Mouse (Mus musculus) brain, embryonic 14.5 days (tissue): ENCODE data around the gene Ppp1r12a. TPM values are rescaled to one million over a fixed set of nuclear protein-coding genes. Genes with fewer than 3 reads are reported as not detected.

Experiments
- DNase-seq: peaks from one replicate; pipeline ENCODE4 v3.0.0-alpha.2; 2011; ENCODE audit warnings: low read depth
- CTCF ChIP-seq: fragments of 200-500 bp; IDR thresholded peaks from 2 replicates; pipeline ENCODE4 v1.5.1; 2012; ENCODE audit warnings: inconsistent platforms, mild to moderate bottlenecking, moderate library complexity, borderline replicate concordance; ENCODE audit not compliant: insufficient read depth, insufficient read length; ENCODE audit errors: extremely low read depth
- POLR2A ChIP-seq: fragments of 200-500 bp; IDR thresholded peaks from 2 replicates; pipeline ENCODE4 v1.6.1; 2012; ENCODE audit warnings: mild to moderate bottlenecking, inconsistent platforms, borderline replicate concordance; ENCODE audit not compliant: poor library complexity, insufficient read depth, insufficient read length, severe bottlenecking; ENCODE audit errors: extremely low read depth
- polyA plus RNA-seq: library from polyadenylated mRNA; depleted of rRNA; stranded (reverse); fragments of >200 nt; gene quantifications from 2 replicates; pipeline ENCODE4 v1.2.3, GENCODE M21; 2012

Gene Ppp1r12a
- polyA plus RNA-seq, 1 experiment: 66.0 TPM

DNA sequence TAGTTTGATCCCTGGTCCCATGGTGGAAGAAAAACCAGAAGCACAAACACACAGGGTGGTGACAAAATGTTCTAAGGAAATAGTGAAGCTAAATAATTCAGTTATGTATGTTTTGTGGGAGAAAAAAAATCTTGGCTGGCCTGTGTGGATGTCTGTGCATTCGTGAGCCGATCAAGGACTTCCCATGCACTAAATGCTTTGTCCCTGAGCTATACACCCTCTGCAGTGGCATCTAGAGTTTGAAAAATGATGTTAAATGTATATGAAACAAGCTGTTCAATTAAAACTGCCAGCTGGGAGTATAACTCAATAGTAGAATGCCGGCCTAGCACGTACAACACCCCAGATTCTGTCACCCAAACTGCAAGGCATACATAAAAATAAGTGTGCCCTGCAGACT, 121.8 kb downstream of the Ppp1r12a start:
- DNase-seq: no peak
- TF ChIP-seq POLR2A (no peak), CTCF (no peak)

GRCm38 (mm10) chr10:108284445-108284844, 122.5 kb downstream of the Ppp1r12a start:
- TF ChIP-seq CTCF: no peak
- TF ChIP-seq POLR2A: no peak
- no peak for DNase-seq

- no peak for TF ChIP-seq CTCF
- no peak for TF ChIP-seq POLR2A
Observed at GRCm38 (mm10) chr10:108284977-108285376, 123.0 kb downstream of the Ppp1r12a start.

GRCm38 (mm10) chr10:108286658-108287437, 124.9 kb downstream of the Ppp1r12a start:
- DNase-seq: no peak

More at GRCm38 (mm10) chr10:108284977-108285376, 123.0 kb downstream of the Ppp1r12a start:
- peak; percentile 54 for DNase-seq

GRCm38 (mm10) chr10:108287438-108287801, 125.4 kb downstream of the Ppp1r12a start:
- TF ChIP-seq CTCF (no peak), POLR2A (no peak)
- DNase-seq: no peak

More at GRCm38 (mm10) chr10:108286658-108287437, 124.9 kb downstream of the Ppp1r12a start:
- TF ChIP-seq POLR2A (no peak), CTCF (no peak)

DNA sequence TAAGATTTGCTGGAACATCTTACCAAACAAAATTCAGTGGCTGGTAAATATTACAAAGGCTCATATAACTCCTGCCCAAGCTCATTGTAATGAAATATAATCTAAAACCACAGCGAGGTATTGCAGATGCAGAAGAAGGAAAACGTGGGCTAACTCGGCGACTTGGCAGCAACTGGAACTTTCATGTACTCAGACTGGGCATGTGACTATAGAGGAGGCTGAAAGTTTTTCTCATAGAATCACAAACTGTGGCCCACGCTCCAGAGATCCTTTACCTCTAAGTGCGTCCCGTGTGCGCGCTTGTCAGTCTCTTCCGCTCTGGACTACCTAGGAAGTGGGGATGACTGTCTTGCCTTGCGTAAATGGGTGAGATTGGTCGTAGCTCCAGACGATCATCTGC, 128.1 kb downstream of the Ppp1r12a start:
- TF ChIP-seq POLR2A (no peak), CTCF (no peak)
- DNase-seq: no peak

DNA sequence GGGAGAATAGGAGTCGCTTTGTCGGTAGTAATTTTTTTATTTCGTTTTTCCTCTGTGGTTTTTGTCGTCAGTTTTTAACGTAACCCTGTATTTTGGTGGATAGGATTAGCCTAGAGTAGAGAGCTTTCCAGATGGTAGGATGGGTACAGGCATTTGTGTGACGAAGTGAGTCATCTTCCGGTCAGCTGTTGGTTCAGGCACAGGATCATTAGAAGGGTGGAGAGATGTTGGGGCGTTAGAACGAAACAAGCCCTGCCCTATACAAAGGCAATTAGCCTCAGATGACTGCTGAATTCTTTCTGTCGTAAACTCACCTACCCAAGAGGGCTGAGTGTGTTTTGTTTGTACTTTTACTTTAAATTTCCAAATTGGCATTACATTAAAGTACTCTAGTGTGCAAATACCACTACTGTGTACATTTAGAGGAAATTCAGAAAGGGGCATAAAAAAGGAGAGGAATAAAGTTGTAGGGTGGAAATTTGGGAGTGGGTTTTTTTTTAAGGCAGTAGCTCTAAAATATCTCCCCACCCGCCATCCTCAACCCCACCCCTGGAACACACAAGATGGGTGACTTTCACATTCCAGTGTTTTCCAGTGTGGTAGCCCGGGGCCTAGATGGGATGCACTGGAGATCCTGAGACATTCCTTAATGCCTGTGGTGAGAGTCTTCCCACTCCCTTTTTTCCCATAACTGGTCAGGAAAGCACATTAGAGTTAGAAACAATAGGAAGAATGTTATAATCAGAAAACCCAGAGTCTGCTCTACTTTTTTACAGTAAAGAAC, 129.9 kb downstream of the Ppp1r12a start:
- TF ChIP-seq POLR2A: no peak
- TF ChIP-seq CTCF: no peak
- no peak for DNase-seq

DNA sequence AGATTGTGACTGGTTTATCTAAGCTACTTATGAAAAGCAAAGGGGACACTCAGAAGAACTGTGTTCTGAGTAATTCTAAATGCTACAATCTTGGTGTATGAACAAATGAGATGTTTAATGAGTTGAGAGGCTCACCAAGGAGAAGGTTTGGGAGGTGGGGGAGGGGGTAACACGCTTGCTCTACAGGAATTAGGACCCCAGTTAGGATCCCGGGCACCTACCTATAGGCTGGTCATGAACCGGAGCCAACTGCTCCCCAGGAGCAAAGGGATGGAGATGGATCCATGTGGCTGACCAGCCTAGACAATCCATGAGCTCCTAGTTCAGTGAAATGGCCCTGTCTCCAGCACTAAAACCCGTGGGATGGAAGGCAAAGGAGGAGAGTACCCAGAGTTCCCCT, 130.7 kb downstream of the Ppp1r12a start:
- TF ChIP-seq POLR2A (no peak), CTCF (no peak)
- no peak for DNase-seq

DNA sequence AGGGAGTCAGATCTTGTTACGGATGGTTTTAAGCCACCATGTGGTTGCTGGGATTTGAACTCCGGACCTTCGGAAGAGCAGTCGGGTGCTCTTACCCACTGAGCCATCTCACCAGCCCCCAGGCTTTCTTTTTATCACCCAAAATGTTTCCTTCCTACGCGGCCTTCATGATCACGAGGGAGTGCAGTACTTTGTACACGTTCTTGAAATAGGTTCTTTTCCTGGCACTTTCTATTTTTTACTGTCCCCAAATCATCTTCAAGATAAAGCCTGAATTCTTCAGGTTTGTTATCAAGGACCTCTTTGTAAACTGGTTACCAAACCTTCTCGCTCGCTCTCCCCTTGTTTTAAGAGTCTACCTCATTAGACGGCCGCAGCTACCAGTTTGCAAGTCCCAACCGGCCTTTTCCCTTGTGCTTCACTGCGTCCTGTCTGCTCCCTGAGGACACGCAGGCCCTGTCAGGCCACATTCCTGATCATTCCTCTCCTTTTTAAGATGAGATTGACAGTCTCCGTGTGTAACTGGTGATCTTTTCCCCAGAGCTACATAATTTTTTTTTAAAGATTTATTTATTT, 131.7 kb downstream of the Ppp1r12a start:
- TF ChIP-seq CTCF (no peak), POLR2A (no peak)
- no peak for DNase-seq

DNA sequence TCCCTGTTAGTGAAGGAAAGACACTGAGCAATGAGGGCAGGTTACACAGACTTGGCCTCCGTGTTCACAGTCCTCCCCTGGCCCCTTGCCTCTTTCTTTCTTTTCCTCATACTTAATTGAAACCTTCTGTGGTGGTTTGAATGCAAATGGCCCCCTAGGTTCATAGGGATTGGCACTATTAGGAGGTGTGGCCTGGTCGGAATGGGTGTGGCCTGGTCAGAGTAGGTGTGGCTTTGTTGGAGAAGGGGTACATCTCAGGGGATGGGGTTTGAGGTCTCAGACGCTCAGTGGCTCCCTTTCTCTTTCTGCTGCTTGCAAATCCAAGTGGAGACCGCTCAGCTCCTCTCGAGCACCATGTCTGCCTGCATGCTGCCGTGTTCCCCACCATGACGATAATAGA, 132.8 kb downstream of the Ppp1r12a start:
- TF ChIP-seq CTCF (no peak), POLR2A (no peak)

DNA sequence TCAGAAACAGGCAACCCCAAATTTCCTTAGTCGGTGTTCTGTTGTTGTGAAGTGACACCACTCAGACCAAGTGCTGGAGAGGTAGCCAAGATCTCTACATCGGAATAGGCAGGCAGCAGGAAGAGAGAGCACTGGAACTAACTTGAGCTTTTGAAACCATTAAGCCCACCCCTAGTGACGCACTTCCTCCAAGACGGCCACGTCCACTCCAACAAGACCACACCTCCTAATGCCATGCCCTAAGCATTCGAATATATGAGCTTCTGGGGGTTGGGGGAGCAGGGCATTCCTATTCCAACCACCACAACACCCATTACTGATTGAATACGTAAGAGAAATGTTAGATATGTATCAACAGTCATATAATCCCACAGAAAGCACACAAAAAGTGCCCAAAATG, 134.5 kb downstream of the Ppp1r12a start:
- no peak for DNase-seq
- TF ChIP-seq POLR2A: no peak
- no peak for TF ChIP-seq CTCF

More for the DNA sequence above, 132.8 kb downstream of the Ppp1r12a start:
- DNase-seq: no peak

DNA sequence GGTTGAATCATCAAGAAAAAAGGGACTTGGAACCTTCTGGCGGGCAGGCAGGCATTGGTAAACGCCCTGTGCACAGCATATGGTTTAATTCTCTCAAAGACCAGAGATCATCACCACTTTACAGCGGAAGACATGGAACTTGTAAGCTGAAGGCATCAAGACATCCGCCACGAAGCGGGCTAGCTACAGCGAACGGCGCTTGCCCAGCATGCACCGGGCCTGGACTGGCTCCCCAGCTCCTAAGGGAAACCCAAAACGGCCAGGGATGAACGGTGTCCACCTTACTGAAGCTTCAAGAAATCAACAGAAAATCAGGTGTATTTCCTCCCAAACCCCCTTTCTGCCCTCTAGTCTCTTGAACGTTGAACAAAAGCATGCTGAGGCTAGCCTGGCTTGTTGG, 136.3 kb downstream of the Ppp1r12a start:
- no peak for TF ChIP-seq POLR2A
- no peak for TF ChIP-seq CTCF
- no peak for DNase-seq
